Mouse (Mus musculus) WW6 (cell line): ENCODE data around the gene Gsg1.

Experiments
- DNase-seq: peaks from one replicate; pipeline ENCODE4 v3.0.0-alpha.2; 2013; ENCODE audit warnings: low read depth, low spot score

Gsg1 gene

DNA sequence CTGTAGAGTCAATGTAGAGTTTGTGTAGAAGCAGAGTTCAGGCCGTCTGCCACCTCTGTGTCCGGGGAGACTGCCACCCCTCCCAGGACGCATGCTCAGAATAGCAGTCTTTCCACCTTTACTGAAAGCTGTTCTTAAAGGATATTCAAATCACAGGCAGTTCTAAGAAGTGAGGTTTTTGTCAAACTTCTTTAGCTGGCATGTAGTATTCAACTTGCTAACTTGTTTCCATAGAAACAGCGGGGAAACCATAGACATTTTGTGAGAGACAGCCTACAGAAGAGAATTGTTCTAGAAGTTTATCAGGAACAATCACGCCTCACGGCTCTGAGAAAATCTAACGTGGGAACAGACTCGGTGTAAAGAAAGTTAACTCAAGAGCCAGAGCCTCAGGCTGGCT, 47.2 kb downstream of the Gsg1 start:
- DNase-seq: no peak

DNA sequence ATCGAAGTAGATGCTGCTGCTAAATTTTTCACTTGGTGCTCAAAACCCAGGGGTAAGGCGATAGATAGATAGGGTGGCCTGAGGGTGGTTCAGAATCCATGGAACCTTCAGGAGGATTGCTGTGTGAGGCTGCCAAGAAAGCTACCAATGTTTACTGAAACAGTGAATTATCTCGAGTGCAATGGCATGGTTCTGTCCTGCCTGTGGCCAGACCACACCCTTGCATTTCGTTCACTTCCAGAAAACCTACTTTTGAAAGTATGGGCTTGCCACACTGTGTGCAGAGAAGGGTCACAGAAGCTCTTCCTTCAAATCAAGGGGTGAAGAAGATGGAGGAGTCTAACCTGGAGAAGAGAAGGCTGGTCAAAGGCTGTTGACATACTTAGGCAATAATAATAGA, 48.3 kb downstream of the Gsg1 start:
- DNase-seq: no peak

DNA sequence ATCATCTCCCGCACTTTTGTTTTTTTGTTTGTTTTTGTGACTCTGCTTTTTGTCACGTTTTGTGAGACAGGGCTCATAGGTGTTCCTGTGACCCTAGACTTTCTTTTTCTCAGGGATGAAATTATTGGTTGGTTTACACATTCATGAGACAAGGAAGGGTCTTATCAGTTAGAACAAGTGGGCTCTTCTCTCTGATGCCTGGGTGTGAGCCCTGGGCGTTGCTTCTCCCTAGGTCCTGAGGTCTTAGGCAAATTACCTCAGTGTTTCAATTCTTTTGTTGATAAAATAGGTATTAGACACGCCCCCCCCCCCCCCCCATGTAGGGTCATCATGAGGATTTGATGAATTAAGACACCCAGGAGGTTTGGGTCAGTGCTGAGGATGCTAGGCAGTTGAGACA, 49.3 kb downstream of the Gsg1 start:
- no peak for DNase-seq

DNA sequence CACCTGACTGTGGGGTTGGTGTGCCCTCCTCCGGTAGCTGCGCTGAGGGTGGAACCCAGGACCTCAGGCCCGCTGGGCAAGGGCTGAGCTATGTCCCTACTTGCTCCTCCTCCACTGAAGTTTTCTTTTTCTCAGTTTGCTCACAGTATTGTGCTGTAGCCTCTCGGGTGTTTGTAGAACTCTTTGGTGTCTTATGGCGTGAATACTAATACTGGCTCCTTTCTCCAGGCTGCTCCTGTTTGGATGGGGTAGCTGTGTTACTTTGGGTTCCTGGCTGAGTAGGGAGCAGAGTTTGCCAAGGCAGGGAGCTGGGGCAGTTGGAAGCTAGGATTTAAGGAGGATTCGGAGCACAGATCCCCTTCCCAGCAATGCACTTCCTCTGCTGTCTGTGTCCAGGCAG, 50.4 kb downstream of the Gsg1 start:
- no peak for DNase-seq

DNA sequence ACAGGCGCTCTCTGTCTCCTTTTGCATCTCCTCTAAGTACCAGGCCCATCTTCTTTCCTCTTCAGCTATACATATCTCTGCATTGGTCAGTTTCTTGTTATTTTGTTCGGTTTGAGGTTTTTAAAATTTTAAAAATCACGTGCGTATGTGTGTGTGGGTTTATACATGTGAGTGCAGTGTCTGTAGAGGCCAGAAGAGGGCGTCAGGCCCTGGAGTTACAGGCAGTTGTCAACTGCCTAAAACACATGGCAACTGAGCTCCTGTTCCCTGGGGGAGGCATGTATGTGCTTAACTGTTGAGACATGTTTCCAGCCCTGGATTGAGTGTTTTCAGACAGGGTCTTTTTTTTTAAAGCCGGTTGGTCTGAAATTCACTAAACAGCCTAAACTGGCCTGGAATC, 51.5 kb downstream of the Gsg1 start:
- DNase-seq: no peak

DNA sequence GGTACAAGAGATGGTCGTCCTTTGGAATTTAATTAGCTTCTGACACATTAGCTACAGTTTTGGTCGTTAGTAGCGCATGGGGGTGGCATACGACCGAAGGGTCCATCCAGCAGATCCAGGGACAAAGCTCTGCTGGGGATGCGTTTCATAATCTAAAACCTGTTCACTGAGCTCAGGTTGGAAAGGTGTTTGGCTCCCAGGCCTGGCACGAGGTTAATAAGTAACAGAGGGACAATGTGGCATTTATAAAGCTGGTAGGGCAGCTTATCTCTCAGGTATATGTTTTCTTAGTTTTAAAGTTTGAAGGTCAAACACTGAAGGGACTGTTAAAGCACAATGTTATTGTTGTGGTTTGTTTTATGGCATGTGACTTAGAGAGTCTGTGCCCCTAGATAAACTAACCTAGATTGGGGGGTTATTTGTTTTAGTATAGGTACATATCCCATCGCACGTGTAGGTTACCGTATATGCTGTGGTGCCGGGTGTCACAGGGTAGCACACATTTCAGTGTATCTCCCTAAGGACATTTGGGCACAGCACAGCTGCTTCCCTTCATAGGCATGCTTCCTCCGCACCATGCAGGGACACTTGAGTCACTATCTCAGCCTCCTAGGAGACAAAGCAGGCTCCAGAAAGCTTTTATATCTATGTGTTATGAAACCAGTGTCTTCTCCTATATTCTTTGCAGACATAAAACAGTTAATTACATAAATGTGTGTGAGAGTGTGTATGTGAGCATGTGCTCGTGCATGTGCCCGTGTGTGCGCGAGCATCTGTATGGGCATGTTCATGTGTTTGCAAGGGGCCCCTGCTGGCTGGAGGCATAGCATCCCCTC, 53.8 kb downstream of the Gsg1 start:
- no peak for DNase-seq

DNA sequence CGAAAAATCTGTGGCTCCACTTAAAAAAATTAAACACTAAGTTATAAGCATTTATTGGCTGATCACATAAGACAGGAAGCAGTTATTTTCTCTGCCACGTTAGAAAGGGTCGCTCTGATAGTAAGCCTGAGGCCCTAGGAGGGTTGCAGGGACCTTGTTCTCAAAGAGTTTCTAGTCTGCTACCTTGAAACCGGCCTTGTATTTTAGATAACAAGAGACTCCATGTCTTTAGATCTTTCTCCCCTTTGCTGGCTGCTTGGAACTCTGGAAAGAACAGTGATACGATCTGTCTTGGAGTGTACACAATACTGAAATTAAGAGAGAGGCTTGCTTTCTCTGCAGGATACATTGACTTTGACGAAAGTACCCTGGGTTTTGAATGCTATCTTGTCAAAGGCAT, 55.4 kb downstream of the Gsg1 start:
- DNase-seq: no peak

DNA sequence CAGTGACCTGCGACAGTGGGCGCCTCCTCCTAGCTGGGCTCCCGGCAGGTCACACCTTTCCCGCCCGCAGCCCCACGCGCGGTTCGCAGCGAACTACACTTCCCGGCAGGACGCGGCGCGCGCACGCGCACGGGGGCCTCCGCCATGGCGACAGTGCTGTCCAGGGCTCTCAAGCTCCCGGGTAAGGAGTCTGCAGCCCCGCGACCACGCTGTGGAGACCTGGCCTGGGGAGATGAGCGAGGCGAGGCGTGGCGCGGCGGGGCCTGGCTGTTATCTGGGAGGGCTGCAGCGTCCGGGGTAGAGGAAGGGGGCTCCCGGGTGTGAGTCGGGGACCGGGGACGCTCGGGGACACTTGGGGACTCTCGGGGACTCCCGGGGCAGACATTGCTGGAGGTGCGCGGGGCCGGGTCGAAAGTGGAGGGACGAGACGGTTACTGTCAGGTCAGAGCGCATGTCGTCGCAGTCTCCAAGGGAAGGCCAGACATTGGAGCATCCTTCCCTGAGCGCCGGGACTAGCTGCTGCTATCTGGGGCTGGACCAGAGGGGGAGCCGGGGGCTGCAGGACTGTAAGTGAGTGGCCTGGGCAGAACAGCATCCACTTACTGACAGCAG, 56.1 kb downstream of the Gsg1 start, which contains the start of the genes Fam234b and Hebp1:
Gene Fam234b (plus strand): TSS at position 57 of the 612 bp plus-strand sequence.
Gene Hebp1 (minus strand): TSS at position 102 of the 612 bp plus-strand sequence.
- DNase-seq: no peak

DNA sequence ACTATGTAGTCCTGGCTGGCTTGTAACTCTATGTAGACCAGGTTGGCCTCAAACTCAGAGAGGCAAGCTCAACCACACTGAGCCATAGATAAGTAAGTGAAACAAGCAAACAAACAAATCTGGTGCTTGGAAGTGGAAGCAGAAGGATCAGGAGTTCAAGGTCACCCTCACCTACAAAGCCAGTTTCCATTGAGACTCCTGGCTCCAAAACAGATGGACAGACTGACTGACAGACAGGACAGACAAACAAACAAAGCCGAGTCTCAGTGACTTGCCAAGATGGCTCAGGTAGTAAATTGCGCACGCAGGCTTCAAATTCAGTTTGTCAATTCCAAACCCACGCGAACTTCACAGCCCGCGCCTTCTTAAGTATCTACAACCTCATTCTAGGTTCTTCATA, 56.7 kb downstream of the Gsg1 start:
- DNase-seq: no peak

DNA sequence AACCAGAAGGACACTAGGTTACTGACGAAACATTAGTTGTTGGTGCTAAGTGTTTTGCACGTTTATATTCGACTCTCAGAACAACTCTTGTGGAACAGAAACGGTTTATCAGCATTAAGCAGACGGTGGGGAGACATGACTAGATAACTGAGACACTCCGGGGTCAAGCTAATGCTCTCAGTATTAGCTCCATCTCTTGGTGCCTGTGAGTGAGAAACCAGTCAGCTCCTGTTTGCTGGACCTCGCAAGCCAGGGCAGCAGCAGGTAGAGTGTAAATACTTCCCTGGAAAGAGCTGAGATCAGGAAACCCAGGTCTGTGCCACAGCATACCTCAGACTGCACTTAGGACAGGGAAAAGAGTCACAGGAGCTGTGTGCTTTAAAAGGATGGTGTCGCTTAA, 57.4 kb downstream of the Gsg1 start:
- no peak for DNase-seq

DNA sequence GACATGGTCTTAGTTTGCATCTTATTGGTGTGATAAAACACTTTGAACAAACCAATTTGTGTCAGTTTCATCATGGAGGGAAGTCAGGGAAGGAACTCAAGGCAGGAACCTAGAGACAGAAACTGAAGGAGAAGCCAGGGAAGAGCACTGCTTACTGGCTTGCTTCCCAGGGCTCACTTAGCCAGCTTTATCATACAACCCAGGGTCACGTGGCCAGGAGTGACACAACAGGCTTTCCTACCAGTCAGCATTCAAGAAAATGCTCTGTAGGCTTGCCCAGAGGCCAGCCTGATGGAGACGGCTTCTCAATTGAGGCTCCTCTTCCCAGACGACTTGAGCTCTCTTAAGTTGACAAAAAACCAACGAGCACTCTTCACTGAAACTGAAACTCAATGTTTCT, 59.2 kb downstream of the Gsg1 start:
- DNase-seq: no peak

DNA sequence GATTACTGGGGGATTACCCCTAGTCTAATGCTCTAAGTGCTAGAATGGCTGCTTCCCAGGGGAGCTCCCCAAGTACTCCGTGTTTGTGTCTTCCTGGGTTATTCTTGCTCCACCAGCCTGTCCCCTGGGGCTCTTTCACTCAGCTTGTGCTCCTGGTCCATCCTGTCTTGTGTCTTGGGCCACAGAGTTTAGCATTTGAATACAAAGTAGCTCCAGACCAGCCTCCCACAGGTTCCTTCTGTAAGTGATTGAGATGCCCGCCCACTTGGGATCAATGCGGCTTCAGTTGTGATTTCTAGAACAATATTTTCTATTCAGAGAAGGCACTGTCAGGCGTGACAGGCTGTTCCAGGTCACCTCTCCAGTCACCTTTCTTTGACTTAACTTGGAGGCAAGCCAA, 60.4 kb downstream of the Gsg1 start:
- no peak for DNase-seq

DNA sequence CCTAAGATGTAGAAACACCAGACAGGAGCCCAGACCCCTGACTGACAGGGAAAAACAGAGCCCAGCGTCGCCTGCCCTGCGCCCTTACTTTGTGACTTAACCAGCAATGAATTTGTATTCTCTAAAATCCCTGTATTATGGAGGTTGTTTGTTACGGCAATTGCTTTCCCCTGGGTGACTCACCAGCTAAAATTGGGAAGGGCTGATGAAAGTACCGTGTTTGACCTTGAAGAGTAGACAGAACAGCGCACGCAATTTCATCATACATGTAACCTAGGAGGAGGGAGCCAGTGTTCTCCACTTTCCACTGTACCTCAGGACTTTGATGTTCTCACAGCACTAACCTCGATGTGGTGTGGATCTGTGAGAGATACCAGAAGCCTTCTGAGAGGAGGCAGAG, 61.2 kb downstream of the Gsg1 start:
- DNase-seq: no peak

DNA sequence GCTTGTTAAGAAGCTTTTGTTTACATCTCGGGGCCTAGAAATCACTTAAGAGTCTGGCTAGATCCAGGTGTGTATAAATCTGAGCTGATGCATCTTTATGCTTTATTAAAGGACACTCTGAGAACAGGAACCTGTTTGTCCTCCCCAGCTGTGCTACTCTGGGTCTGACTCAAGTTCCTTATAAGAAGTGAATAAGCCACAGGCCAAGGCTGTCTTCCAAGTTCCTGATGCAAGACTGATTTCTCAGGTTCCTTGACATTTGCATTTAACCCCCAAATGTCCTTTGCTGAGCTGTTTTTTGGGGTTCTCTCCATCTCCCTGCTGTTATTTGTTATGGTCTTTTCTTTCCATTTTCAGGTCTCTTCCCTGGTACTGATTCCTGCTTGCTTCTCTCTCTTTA, 62.2 kb downstream of the Gsg1 start:
- no peak for DNase-seq

DNA sequence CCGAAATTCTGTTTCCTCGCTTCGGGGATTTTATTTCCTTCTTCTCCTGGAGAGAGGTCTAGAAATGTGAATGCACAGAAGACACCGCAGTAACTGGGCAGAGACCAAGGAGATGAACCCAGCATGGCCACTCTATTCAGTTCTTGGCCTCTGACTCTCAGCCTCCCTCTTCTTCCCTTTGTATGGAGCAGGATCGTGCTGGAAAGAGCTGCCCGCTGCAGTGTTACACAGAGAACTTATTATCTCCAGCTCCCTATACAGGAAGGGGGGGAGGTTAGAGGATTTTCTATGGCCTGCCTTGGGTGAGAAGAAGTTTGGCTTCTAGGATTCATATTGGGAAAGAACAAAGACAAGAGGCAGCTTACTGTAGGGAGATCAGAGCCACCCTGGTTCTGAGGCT, 64.0 kb downstream of the Gsg1 start:
- no peak for DNase-seq

DNA sequence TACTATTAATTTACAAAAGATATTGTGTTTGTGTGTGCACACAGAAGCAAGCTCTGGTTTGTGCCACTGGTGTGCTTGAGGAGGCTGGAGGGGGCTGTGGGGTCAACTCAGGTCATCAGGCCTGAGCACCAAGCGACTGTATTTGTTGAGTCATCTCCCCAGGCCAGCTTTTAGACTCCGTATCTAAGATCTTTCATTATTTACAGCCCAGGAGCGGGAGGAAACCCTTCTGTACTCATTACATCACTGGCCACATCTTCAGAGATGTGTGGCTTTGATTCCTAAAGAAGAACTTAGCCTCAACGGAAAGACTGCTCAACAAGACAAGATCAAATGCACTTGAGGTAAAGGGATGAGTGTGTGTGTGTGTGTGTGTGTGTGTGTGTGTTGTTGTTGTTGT, 65.5 kb downstream of the Gsg1 start:
- DNase-seq: no peak
